Mouse (Mus musculus): ENCODE data around the gene Slc31a1. TPM values are rescaled to one million over a fixed set of nuclear protein-coding genes. Genes with fewer than 3 reads are reported as not detected.
A peak's percentile ranks its signal among the peaks of the same experiment; 100 is the strongest.

The Slc31a1 gene
- polyA plus RNA-seq, 1 experiment = 29.3 TPM

DNA sequence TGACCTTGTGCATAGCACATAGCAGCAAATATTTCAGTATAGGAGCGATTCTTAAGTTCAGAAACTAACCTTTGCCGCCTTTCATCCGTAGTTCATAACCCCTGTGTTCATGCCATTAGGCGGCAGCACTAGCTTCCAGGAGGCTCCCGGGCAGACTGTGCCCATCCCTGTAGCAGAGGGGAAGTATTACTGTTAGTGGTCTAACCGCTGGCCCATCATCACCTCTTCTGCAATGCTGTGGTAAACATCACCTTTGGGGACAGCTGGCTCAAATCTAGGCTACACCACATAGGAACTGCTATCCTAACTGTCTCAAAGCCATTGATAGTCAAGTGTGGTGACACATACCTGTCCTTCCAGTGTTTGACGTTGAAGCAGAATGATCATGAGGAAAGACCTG is 31.4 kb downstream of the Slc31a1 start:
- TF ChIP-seq POLR2A (IDR thresholded peaks at IDR 0.05; ENCODE audit: borderline replicate concordance, extremely low read depth, low read depth, low read length) (no peak), CTCF (IDR thresholded peaks at IDR 0.05; ENCODE audit: insufficient read depth, low read length) (no peak)
- no peak for DNase-seq
- WGBS = 75% methylated on average over 7 of the region's 7 CpGs
- Histone ChIP-seq H3K4me1 (ENCODE audit: control insufficient read depth, insufficient read depth, low read length) (peaks cover 5% of the 10 kb centered on the region; the same call in 1 of the 2 replicates), H3K4me3 (replicated peaks; ENCODE audit: extremely low read depth, low read depth, low read length) (no peak overlapping the region)

- TF ChIP-seq CTCF (IDR thresholded peaks at IDR 0.05; ENCODE audit: insufficient read depth, low read length) = no peak
- no peak for TF ChIP-seq POLR2A (IDR thresholded peaks at IDR 0.05; ENCODE audit: borderline replicate concordance, extremely low read depth, low read depth, low read length)
- Histone ChIP-seq H3K4me3 (replicated peaks; ENCODE audit: extremely low read depth, low read depth, low read length) (no peak overlapping the region), H3K4me1 (ENCODE audit: control insufficient read depth, insufficient read depth, low read length) (peaks cover 5% of the 10 kb centered on the region; the same call in 1 of the 2 replicates)
- 77% methylated on average over 6 of the region's 6 CpGs for WGBS
- DNase-seq = no peak
These were observed 32.9 kb downstream of the Slc31a1 start for GRCm38 (mm10) chr4:62393459-62393858.

DNA sequence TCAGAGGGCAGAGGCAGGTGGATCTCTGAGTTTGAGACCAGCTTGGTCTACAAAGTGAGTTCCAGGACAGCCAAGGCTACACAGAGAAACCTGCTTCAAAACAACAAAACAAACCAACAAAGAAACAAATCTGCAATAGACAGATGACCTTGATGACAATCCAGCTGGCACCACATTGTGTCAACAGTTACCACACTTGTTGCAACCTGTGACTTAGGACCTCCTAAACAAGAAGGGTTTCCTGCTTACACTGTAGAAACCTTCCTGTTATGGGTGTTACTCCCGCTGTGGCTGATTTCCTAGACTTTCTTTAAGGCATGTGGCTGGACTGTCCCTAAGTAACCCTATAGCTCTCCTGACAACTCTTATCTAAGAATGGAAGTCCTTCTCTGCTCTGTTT is 35.3 kb downstream of the Slc31a1 start:
- 49% methylated on average over 1 of the region's 1 CpGs for WGBS
- Histone ChIP-seq H3K4me3 (replicated peaks; ENCODE audit: extremely low read depth, low read depth, low read length) (no peak overlapping the region), H3K4me1 (ENCODE audit: control insufficient read depth, insufficient read depth, low read length) (peaks cover 5% of the 10 kb centered on the region; the same call in 1 of the 2 replicates)
- TF ChIP-seq CTCF (IDR thresholded peaks at IDR 0.05; ENCODE audit: insufficient read depth, low read length) (no peak), POLR2A (IDR thresholded peaks at IDR 0.05; ENCODE audit: borderline replicate concordance, extremely low read depth, low read depth, low read length) (no peak)
- DNase-seq = no peak

- no peak overlapping the region for H3K4me3 ChIP-seq (replicated peaks; ENCODE audit: extremely low read depth, low read depth, low read length)
- 51% methylated on average over 4 of the region's 4 CpGs for WGBS
- peaks cover 5% of the 10 kb centered on the region; the same call in 1 of the 2 replicates for H3K4me1 ChIP-seq (ENCODE audit: control insufficient read depth, insufficient read depth, low read length)
- no peak for DNase-seq
- TF ChIP-seq CTCF (IDR thresholded peaks at IDR 0.05; ENCODE audit: insufficient read depth, low read length) = no peak
- no peak for TF ChIP-seq POLR2A (IDR thresholded peaks at IDR 0.05; ENCODE audit: borderline replicate concordance, extremely low read depth, low read depth, low read length)
These were observed 37.3 kb downstream of the Slc31a1 start for GRCm38 (mm10) chr4:62397616-62398365.

- TF ChIP-seq CTCF (IDR thresholded peaks at IDR 0.05; ENCODE audit: insufficient read depth, low read length) = no peak
- no peak for TF ChIP-seq POLR2A (IDR thresholded peaks at IDR 0.05; ENCODE audit: borderline replicate concordance, extremely low read depth, low read depth, low read length)
- Histone ChIP-seq H3K4me1 (ENCODE audit: control insufficient read depth, insufficient read depth, low read length) (peaks cover 5% of the 10 kb centered on the region; the same call in 1 of the 2 replicates), H3K4me3 (replicated peaks; ENCODE audit: extremely low read depth, low read depth, low read length) (no peak overlapping the region)
- DNase-seq = no peak
- WGBS = 65% methylated on average over 3 of the region's 3 CpGs
These were observed 38.4 kb downstream of the Slc31a1 start for GRCm38 (mm10) chr4:62398956-62399355.

GRCm38 (mm10) chr4:62406133-62406532 is 45.6 kb downstream of the Slc31a1 start:
- H3K4me1 ChIP-seq (ENCODE audit: control insufficient read depth, insufficient read depth, low read length) = 0 out of 2 replicates have a peak, but pooled peaks cover 2% of the 10 kb centered on the region
- H3K4me3 ChIP-seq (replicated peaks; ENCODE audit: extremely low read depth, low read depth, low read length) = no peak overlapping the region
- DNase-seq = no peak
- no peak for TF ChIP-seq CTCF (IDR thresholded peaks at IDR 0.05; ENCODE audit: insufficient read depth, low read length)
- TF ChIP-seq POLR2A (IDR thresholded peaks at IDR 0.05; ENCODE audit: borderline replicate concordance, extremely low read depth, low read depth, low read length) = no peak
- 81% methylated on average over 4 of the region's 4 CpGs for WGBS

GRCm38 (mm10) chr4:62407730-62408582 is 47.4 kb downstream of the Slc31a1 start:
- WGBS = under 1% methylated on average over 35 of the region's 35 CpGs
- Histone ChIP-seq H3K4me1 (ENCODE audit: control insufficient read depth, insufficient read depth, low read length) (0 out of 2 replicates have a peak, but pooled peaks cover 2% of the 10 kb centered on the region), H3K4me3 (replicated peaks; ENCODE audit: extremely low read depth, low read depth, low read length) (peak overlapping the region; percentile 90)
- TF ChIP-seq CTCF (IDR thresholded peaks at IDR 0.05; ENCODE audit: insufficient read depth, low read length) = peak; percentile 51
- no peak; the same call in 1 of the 2 replicates for TF ChIP-seq POLR2A (IDR thresholded peaks at IDR 0.05; ENCODE audit: borderline replicate concordance, extremely low read depth, low read depth, low read length)
- DNase-seq = peak; percentile 67

- no peak for TF ChIP-seq CTCF (IDR thresholded peaks at IDR 0.05; ENCODE audit: insufficient read depth, low read length)
- peak; percentile 75 for TF ChIP-seq POLR2A (IDR thresholded peaks at IDR 0.05; ENCODE audit: borderline replicate concordance, extremely low read depth, low read depth, low read length)
- WGBS = under 1% methylated on average over 39 of the region's 39 CpGs
- Histone ChIP-seq H3K4me1 (ENCODE audit: control insufficient read depth, insufficient read depth, low read length) (0 out of 2 replicates have a peak, but pooled peaks cover 2% of the 10 kb centered on the region), H3K4me3 (replicated peaks; ENCODE audit: extremely low read depth, low read depth, low read length) (peak within 1 kb of the TSS; percentile 90)
- peak; percentile 95 for DNase-seq
These were observed 48.2 kb downstream of the Slc31a1 start, which contains the start of the genes Cdc26 and Prpf4 for GRCm38 (mm10) chr4:62408601-62409282. Gene Cdc26, minus strand, starts transcription at chr4:62408642. Gene Prpf4, plus strand, starts transcription at chr4:62408797.

DNA sequence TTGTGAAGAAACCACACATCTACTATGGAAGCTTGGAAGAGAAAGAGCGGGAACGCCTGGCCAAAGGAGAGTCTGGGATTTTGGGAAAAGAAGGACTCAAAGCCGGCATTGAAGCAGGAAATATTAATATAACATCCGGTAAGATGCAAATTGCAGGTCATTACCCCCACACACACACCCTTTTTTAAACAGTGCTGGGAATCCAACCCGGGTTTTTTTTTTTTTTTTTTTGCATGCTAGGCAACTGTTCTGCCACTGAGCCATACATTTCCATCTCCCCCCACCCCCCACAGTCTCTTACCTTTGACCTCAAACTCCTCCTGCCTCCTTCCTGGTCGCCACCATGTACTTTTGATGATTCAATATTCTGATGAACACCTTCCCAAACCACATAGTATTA is 49.1 kb downstream of the Slc31a1 start:
- DNase-seq = no peak
- TF ChIP-seq POLR2A (IDR thresholded peaks at IDR 0.05; ENCODE audit: borderline replicate concordance, extremely low read depth, low read depth, low read length) (no peak), CTCF (IDR thresholded peaks at IDR 0.05; ENCODE audit: insufficient read depth, low read length) (no peak)
- Histone ChIP-seq H3K4me3 (replicated peaks; ENCODE audit: extremely low read depth, low read depth, low read length) (no peak overlapping the region), H3K4me1 (ENCODE audit: control insufficient read depth, insufficient read depth, low read length) (0 out of 2 replicates have a peak, but pooled peaks cover 2% of the 10 kb centered on the region)
- WGBS = 13% methylated on average over 6 of the region's 6 CpGs

All from lung, adult 2 months (tissue).